Mouse (Mus musculus): ENCODE measurements around the gene Plcb1. TPM values are rescaled to one million over a fixed set of nuclear protein-coding genes. Genes with fewer than 3 reads are reported as not detected.
"Not testable (repeated sequence)": the region's sequence is repeated elsewhere in the genome, so short reads cannot be mapped to it uniquely, and the experiment has no call there.

Plcb1 gene
- polyA plus RNA-seq, 1 experiment from 2014 or later = 6.7 TPM

GRCm38 (mm10) chr2:135362948-135363347 is 577.1 kb downstream of the Plcb1 start:
- no peak for DNase-seq (ENCODE audit: low spot score)

GRCm38 (mm10) chr2:135370259-135370835 is 584.5 kb downstream of the Plcb1 start:
- DNase-seq (ENCODE audit: low spot score) = no peak
- Histone ChIP-seq H3K4me3 (no peak overlapping the region), H3K36me3 (no peaks in the 10 kb centered on the region), H3K4me1 (replicated peaks) (no peaks in the 10 kb centered on the region), H3K27me3 (ENCODE audit: insufficient read depth, poor library complexity, severe bottlenecking) (no peaks in the 10 kb centered on the region), H3K9me3 (no peaks in the 10 kb centered on the region), H3K27ac (no peak overlapping the region)
- WGBS = 77% methylated on average over 10 of the region's 10 CpGs

More at GRCm38 (mm10) chr2:135362948-135363347, 577.1 kb downstream of the Plcb1 start:
- Histone ChIP-seq H3K27me3 (ENCODE audit: insufficient read depth, poor library complexity, severe bottlenecking) (no peaks in the 10 kb centered on the region), H3K4me3 (no peak overlapping the region), H3K4me1 (replicated peaks) (no peaks in the 10 kb centered on the region), H3K36me3 (no peaks in the 10 kb centered on the region), H3K27ac (no peak overlapping the region), H3K9me3 (no peaks in the 10 kb centered on the region)
- 88% methylated on average over 5 of the region's 5 CpGs for whole genome bisulfite sequencing

- not testable (repeated sequence) for H3K27me3 ChIP-seq (ENCODE audit: insufficient read depth, poor library complexity, severe bottlenecking); H3K4me1 ChIP-seq (replicated peaks)
These were observed 594.9 kb downstream of the Plcb1 start for GRCm38 (mm10) chr2:135380796-135381195.

GRCm38 (mm10) chr2:135381396-135381795 is 595.5 kb downstream of the Plcb1 start:
- Histone ChIP-seq H3K27me3 (ENCODE audit: insufficient read depth, poor library complexity, severe bottlenecking) (no peaks in the 10 kb centered on the region), H3K36me3 (no peaks in the 10 kb centered on the region), H3K4me3 (no peak overlapping the region), H3K9me3 (no peaks in the 10 kb centered on the region), H3K27ac (no peak overlapping the region), H3K4me1 (replicated peaks) (no peaks in the 10 kb centered on the region)
- DNase-seq (ENCODE audit: low spot score) = no peak
- WGBS = 85% methylated on average over 1 of the region's 1 CpGs

More at GRCm38 (mm10) chr2:135380796-135381195, 594.9 kb downstream of the Plcb1 start:
- not testable (repeated sequence) for H3K27ac ChIP-seq; H3K36me3 ChIP-seq; H3K9me3 ChIP-seq; DNase-seq (ENCODE audit: low spot score); H3K4me3 ChIP-seq
- 28% methylated on average over 7 of the region's 7 CpGs for WGBS

GRCm38 (mm10) chr2:135387990-135388389 is 602.1 kb downstream of the Plcb1 start:
- Histone ChIP-seq H3K4me1 (replicated peaks) (no peaks in the 10 kb centered on the region), H3K27ac (no peak overlapping the region), H3K27me3 (ENCODE audit: insufficient read depth, poor library complexity, severe bottlenecking) (no peaks in the 10 kb centered on the region), H3K9me3 (no peaks in the 10 kb centered on the region), H3K36me3 (no peaks in the 10 kb centered on the region), H3K4me3 (no peak overlapping the region)
- DNase-seq (ENCODE audit: low spot score) = peak; percentile 17
- WGBS = 55% methylated on average over 9 of the region's 9 CpGs

- Histone ChIP-seq H3K27me3 (ENCODE audit: insufficient read depth, poor library complexity, severe bottlenecking) (no peaks in the 10 kb centered on the region), H3K27ac (no peak overlapping the region), H3K9me3 (no peaks in the 10 kb centered on the region), H3K4me3 (no peak overlapping the region), H3K36me3 (no peaks in the 10 kb centered on the region), H3K4me1 (replicated peaks) (no peaks in the 10 kb centered on the region)
- 78% methylated on average over 3 of the region's 3 CpGs for whole genome bisulfite sequencing
- no peak for DNase-seq (ENCODE audit: low spot score)
These were observed 608.8 kb downstream of the Plcb1 start for GRCm38 (mm10) chr2:135394698-135395097.

- 90% methylated on average over 3 of the region's 3 CpGs for WGBS
- no peaks in the 10 kb centered on the region for H3K36me3 ChIP-seq
These were observed 610.5 kb downstream of the Plcb1 start for GRCm38 (mm10) chr2:135396375-135396774.

GRCm38 (mm10) chr2:135397970-135398369 is 612.1 kb downstream of the Plcb1 start:
- DNase-seq (ENCODE audit: low spot score) = no peak
- Histone ChIP-seq H3K9me3 (no peaks in the 10 kb centered on the region), H3K36me3 (no peaks in the 10 kb centered on the region), H3K27ac (no peak overlapping the region), H3K4me1 (replicated peaks) (peaks cover 7% of the 10 kb centered on the region; the same call in 1 of the 2 replicates), H3K4me3 (no peak overlapping the region), H3K27me3 (ENCODE audit: insufficient read depth, poor library complexity, severe bottlenecking) (no peaks in the 10 kb centered on the region)
- 93% methylated on average over 2 of the region's 2 CpGs for WGBS

More at GRCm38 (mm10) chr2:135396375-135396774, 610.5 kb downstream of the Plcb1 start:
- no peaks in the 10 kb centered on the region for H3K27me3 ChIP-seq (ENCODE audit: insufficient read depth, poor library complexity, severe bottlenecking)
- no peak for DNase-seq (ENCODE audit: low spot score)
- H3K9me3 ChIP-seq = no peaks in the 10 kb centered on the region
- no peak overlapping the region for H3K4me3 ChIP-seq
- no peak overlapping the region for H3K27ac ChIP-seq
- no peaks in the 10 kb centered on the region for H3K4me1 ChIP-seq (replicated peaks)

GRCm38 (mm10) chr2:135399760-135400159 is 613.9 kb downstream of the Plcb1 start:
- Histone ChIP-seq H3K27ac (no peak overlapping the region), H3K4me3 (no peak overlapping the region), H3K27me3 (ENCODE audit: insufficient read depth, poor library complexity, severe bottlenecking) (no peaks in the 10 kb centered on the region), H3K4me1 (replicated peaks) (peaks cover 19% of the 10 kb centered on the region; the same call in 1 of the 2 replicates), H3K36me3 (no peaks in the 10 kb centered on the region), H3K9me3 (no peaks in the 10 kb centered on the region)
- WGBS = 90% methylated on average over 6 of the region's 6 CpGs
- DNase-seq (ENCODE audit: low spot score) = no peak

- peaks cover 19% of the 10 kb centered on the region; the same call in 1 of the 2 replicates for H3K4me1 ChIP-seq (replicated peaks)
- H3K27ac ChIP-seq = no peak overlapping the region
- DNase-seq (ENCODE audit: low spot score) = no peak
- 1% methylated on average over 1 of the region's 1 CpGs for WGBS
- no peaks in the 10 kb centered on the region for H3K36me3 ChIP-seq
- H3K9me3 ChIP-seq = no peaks in the 10 kb centered on the region
- H3K4me3 ChIP-seq = no peak overlapping the region
- no peaks in the 10 kb centered on the region for H3K27me3 ChIP-seq (ENCODE audit: insufficient read depth, poor library complexity, severe bottlenecking)
These were observed 617.0 kb downstream of the Plcb1 start for GRCm38 (mm10) chr2:135402916-135403315.

GRCm38 (mm10) chr2:135403344-135403743 is 617.5 kb downstream of the Plcb1 start:
- Histone ChIP-seq H3K4me3 (no peak overlapping the region), H3K9me3 (no peaks in the 10 kb centered on the region), H3K27me3 (ENCODE audit: insufficient read depth, poor library complexity, severe bottlenecking) (no peaks in the 10 kb centered on the region), H3K36me3 (no peaks in the 10 kb centered on the region), H3K4me1 (replicated peaks) (peaks cover 19% of the 10 kb centered on the region; the same call in 1 of the 2 replicates), H3K27ac (no peak overlapping the region)
- no peak for DNase-seq (ENCODE audit: low spot score)
- 63% methylated on average over 6 of the region's 6 CpGs for WGBS

- H3K9me3 ChIP-seq = no peaks in the 10 kb centered on the region
- no peak for DNase-seq (ENCODE audit: low spot score)
- H3K27ac ChIP-seq = no peak overlapping the region
- no peaks in the 10 kb centered on the region for H3K36me3 ChIP-seq
- H3K4me3 ChIP-seq = no peak overlapping the region
- no peaks in the 10 kb centered on the region for H3K27me3 ChIP-seq (ENCODE audit: insufficient read depth, poor library complexity, severe bottlenecking)
- 81% methylated on average over 1 of the region's 1 CpGs for WGBS
- H3K4me1 ChIP-seq (replicated peaks) = peaks cover 21% of the 10 kb centered on the region
These were observed 618.2 kb downstream of the Plcb1 start for GRCm38 (mm10) chr2:135404095-135404494.

GRCm38 (mm10) chr2:135409418-135410097 is 623.7 kb downstream of the Plcb1 start:
- no peaks in the 10 kb centered on the region for H3K36me3 ChIP-seq
- H3K27me3 ChIP-seq (ENCODE audit: insufficient read depth, poor library complexity, severe bottlenecking) = no peaks in the 10 kb centered on the region
- no peaks in the 10 kb centered on the region for H3K9me3 ChIP-seq
- H3K4me3 ChIP-seq = no peak overlapping the region
- peaks cover 8% of the 10 kb centered on the region for H3K4me1 ChIP-seq (replicated peaks)
- DNase-seq (ENCODE audit: low spot score) = no peak
- 0 out of 2 replicates have a peak overlapping the region, but pooled peaks have one; percentile 40 for H3K27ac ChIP-seq
- WGBS = 32% methylated on average over 5 of the region's 5 CpGs
